Mouse (Mus musculus) cerebellum, postnatal 36 days (tissue): ENCODE results near the gene Gm3250.
"Not testable (repeated sequence)": the region's sequence is repeated elsewhere in the genome, so short reads cannot be mapped to it uniquely, and the experiment has no call there.

ENCODE experiments used
- DNase-seq, 2 experiments: peaks; one replicate each; pipeline ENCODE4 v3.0.0; 2021 to 2022; ENCODE audit warnings: mixed read lengths in 2 of 2

Gene Gm3250

GRCm38 (mm10) chr10:77782442-77782841, at the start of gene Gm3250:
Gm3250 (minus strand) TSS chr10:77782542.
- DNase-seq: not testable (repeated sequence)

- no peak for DNase-seq
Observed at GRCm38 (mm10) chr10:77826951-77827350, 44.6 kb upstream of the Gm3250 start, which contains the start of gene Krtap10-4. Krtap10-4 (minus strand) TSS chr10:77827095.

- no peak for DNase-seq
Observed at GRCm38 (mm10) chr10:77819203-77819602, 36.9 kb upstream of the Gm3250 start.

- DNase-seq: no peak
Observed at GRCm38 (mm10) chr10:77818523-77818922, 36.2 kb upstream of the Gm3250 start.

GRCm38 (mm10) chr10:77815514-77815913, 33.2 kb upstream of the Gm3250 start:
- no peak for DNase-seq

GRCm38 (mm10) chr10:77814382-77814781, 32.0 kb upstream of the Gm3250 start, which contains the start of gene Gm2696:
Gm2696 (plus strand) TSS chr10:77814682.
- no peak for DNase-seq

GRCm38 (mm10) chr10:77811743-77812142, 29.4 kb upstream of the Gm3250 start, which contains the start of gene Gm9507:
Gm9507 (minus strand) TSS chr10:77811843.
- DNase-seq: no peak

- no peak for DNase-seq
Observed at GRCm38 (mm10) chr10:77804095-77804494, 21.8 kb upstream of the Gm3250 start.

- no peak for DNase-seq
Observed at GRCm38 (mm10) chr10:77798921-77799508, 16.7 kb upstream of the Gm3250 start, which contains the start of gene Gm19668. Gm19668 (minus strand) TSS chr10:77799133.

- DNase-seq: peak in 1 of 2 experiments; percentile 14
Observed at GRCm38 (mm10) chr10:77798164-77798920, 16.0 kb upstream of the Gm3250 start.

- DNase-seq: no peak
Observed at GRCm38 (mm10) chr10:77797677-77798076, 15.3 kb upstream of the Gm3250 start.

GRCm38 (mm10) chr10:77794976-77795375, 12.6 kb upstream of the Gm3250 start, which contains the start of gene Gm9639:
Gm9639 (minus strand) TSS chr10:77795076.
- DNase-seq: no peak

GRCm38 (mm10) chr10:77788621-77789020, 6.3 kb upstream of the Gm3250 start:
- no peak for DNase-seq

GRCm38 (mm10) chr10:77787876-77788275, 5.5 kb upstream of the Gm3250 start, which contains the start of gene Gm7137:
Gm7137 (minus strand) TSS chr10:77788200.
- DNase-seq: not testable (repeated sequence)

GRCm38 (mm10) chr10:77783396-77783795, 1.1 kb upstream of the Gm3250 start:
- DNase-seq: not testable (repeated sequence)

GRCm38 (mm10) chr10:77776844-77777243, 5.5 kb downstream of the Gm3250 start, which contains the start of gene Gm7138:
Gm7138 (minus strand) TSS chr10:77776944.
- not testable (repeated sequence) for DNase-seq

GRCm38 (mm10) chr10:77772142-77772541, 10.2 kb downstream of the Gm3250 start:
- DNase-seq: not testable (repeated sequence)

GRCm38 (mm10) chr10:77771225-77771624, 11.1 kb downstream of the Gm3250 start, which contains the start of gene Gm3238:
Gm3238 (minus strand) TSS chr10:77771325.
- DNase-seq: not testable (repeated sequence)

- no peak for DNase-seq
Observed at GRCm38 (mm10) chr10:77769727-77770126, 12.6 kb downstream of the Gm3250 start.

GRCm38 (mm10) chr10:77759582-77759981, 22.8 kb downstream of the Gm3250 start, which contains the start of gene Gm3233:
Gm3233 (minus strand) TSS chr10:77759682.
- DNase-seq: not testable (repeated sequence)

GRCm38 (mm10) chr10:77753448-77753847, 28.9 kb downstream of the Gm3250 start:
- no peak for DNase-seq

GRCm38 (mm10) chr10:77752312-77752711, 30.0 kb downstream of the Gm3250 start:
- DNase-seq: not testable (repeated sequence)

GRCm38 (mm10) chr10:77751254-77751653, 31.1 kb downstream of the Gm3250 start, which contains the start of gene Gm9736:
Gm9736 (minus strand) TSS chr10:77751354.
- DNase-seq: not testable (repeated sequence)
